Mouse (Mus musculus): ENCODE measurements at regions not wholly inside any gene's neighbourhood (a gene's known extent, or its start where the extent isn't known, plus 50 kb on each side); places are given as distances from the start of the nearest gene placed in this dataset.

GRCm38 (mm10) chr1:6076543-6076942 is 1268.9 kb downstream of the Gm37988 start:
- TF ChIP-seq CTCF (IDR thresholded peaks at IDR 0.05; ENCODE audit: low read depth, low read length) (no peak), POLR2A (IDR thresholded peaks at IDR 0.05; ENCODE audit: extremely low read depth, insufficient read depth, low read length) (no peak)

All from liver, adult 2 months (tissue).